ENCODE assay signal across 8 mouse cellular contexts in genomic region chr9:14500023-14500915, GRCm38 (mm10). TPM values are rescaled to one million over a fixed set of nuclear protein-coding genes. Genes with fewer than 3 reads are reported as not detected.
DNase-seq lines count a peak whose midpoint lies in the region; ATAC-seq and TF ChIP-seq lines count a peak whose summit lies in the region.

TSS of gene Kdm4d (minus strand) at chr9:14500482.
TSS of gene Cwc15 (plus strand) at chr9:14500617.

- peaks cover 20 to 31% of the 10 kb centered on the region in 2 experiments for H3K36me3 ChIP-seq in MEL (ENCODE audit: control insufficient read depth in 1 of 2, insufficient read depth in 2 of 2, low read length in 2 of 2)
- peaks cover 29% of the 10 kb centered on the region for H3K36me3 ChIP-seq in forebrain, postnatal 0 days (ENCODE audit: insufficient read depth)
- peaks cover 31% of the 10 kb centered on the region for H3K36me3 ChIP-seq in lung, embryonic 15.5 days

- peak; percentile 99 for ATAC-seq in forebrain, postnatal 0 days
- ATAC-seq in lung, embryonic 15.5 days (ENCODE audit: borderline replicate concordance, extremely low read depth, low FRiP score, low TSS enrichment), result peak; percentile 99

- WGBS in cerebellum, adult 2 months, result under 1% methylated on average over 59 of the region's 59 CpGs
- WGBS in forebrain, postnatal 0 days, result under 1% methylated on average over 59 of the region's 59 CpGs
- under 1% methylated on average over 59 of the region's 59 CpGs for WGBS in lung, embryonic 15.5 days

- H3K79me2 ChIP-seq in MEL (ENCODE audit: control insufficient read depth, insufficient read depth, low read length, poor library complexity), result peaks cover 13% of the 10 kb centered on the region

- H3K9ac ChIP-seq in MEL (ENCODE audit: control insufficient read depth, low read depth, low read length, poor library complexity, severe bottlenecking), result peak within 1 kb of the TSS; percentile 77
- H3K9ac ChIP-seq in forebrain, postnatal 0 days, result peak within 1 kb of the TSS; percentile 81
- H3K9ac ChIP-seq in lung, embryonic 15.5 days, result peak within 1 kb of the TSS; percentile 79

- H3K4me3 ChIP-seq in MEL (ENCODE audit: control insufficient read depth in 1 of 2, insufficient read depth in 1 of 2, low read depth in 2 of 2, low read length in 2 of 2), result peak within 1 kb of the TSS; percentile 75 to 78
- H3K4me3 ChIP-seq in cerebellum, adult 2 months (replicated peaks; ENCODE audit: insufficient read depth, low read depth, low read length), result peak within 1 kb of the TSS; percentile 96
- peak within 1 kb of the TSS; percentile 93 for H3K4me3 ChIP-seq in forebrain, postnatal 0 days (ENCODE audit: low read depth, low read length)
- H3K4me3 ChIP-seq in lung, embryonic 15.5 days, result peak within 1 kb of the TSS; percentile 78

- H3K9me3 ChIP-seq in MEL (replicated peaks; ENCODE audit: insufficient read depth, low read length), result no peaks in the 10 kb centered on the region
- no peaks in the 10 kb centered on the region for H3K9me3 ChIP-seq in forebrain, postnatal 0 days (ENCODE audit: low read length)
- no peaks in the 10 kb centered on the region for H3K9me3 ChIP-seq in lung, embryonic 15.5 days

- peak; percentile 100 for DNase-seq in MEL (ENCODE audit: low read depth, low spot score)
- peak; percentile 94 to 97 for DNase-seq in cerebellum, adult 2 months
- DNase-seq in forebrain, postnatal 0 days, result peak; percentile 98
- peak; percentile 94 for DNase-seq in heart, postnatal 4 days
- DNase-seq in layer of hippocampus, adult 8-10 months (ENCODE audit: low spot score in 2 of 2), result peak; percentile 95 to 97
- peak; percentile 94 for DNase-seq in ovary, adult 18-20 months (ENCODE audit: low spot score)
- DNase-seq in thymus, postnatal 0 days (ENCODE audit: low spot score), result peak; percentile 97

- TF ChIP-seq EP300 in MEL (IDR thresholded peaks at IDR 0.05; ENCODE audit: low read depth in 1 of 2, low read length in 2 of 2), result peak; percentile 52 to 87; a peak in 3 of 4 replicates

- peak; percentile 11 for TF ChIP-seq RAD21 in MEL (IDR thresholded peaks at IDR 0.05; ENCODE audit: low read depth, low read length)

- H3K4me1 ChIP-seq in MEL (ENCODE audit: control insufficient read depth in 1 of 2, insufficient read depth in 2 of 2, low read length in 2 of 2), result peaks cover 6 to 16% of the 10 kb centered on the region in 2 experiments
- no peaks in the 10 kb centered on the region; the same call in 1 of the 2 replicates for H3K4me1 ChIP-seq in cerebellum, adult 2 months (ENCODE audit: control insufficient read depth, insufficient read depth, low read length)
- no peaks in the 10 kb centered on the region; the same call in 1 of the 2 replicates for H3K4me1 ChIP-seq in forebrain, postnatal 0 days (ENCODE audit: insufficient read depth)
- peaks cover 12% of the 10 kb centered on the region; the same call in 1 of the 2 replicates for H3K4me1 ChIP-seq in lung, embryonic 15.5 days

- TF ChIP-seq CTCF in MEL (IDR thresholded peaks at IDR 0.05 in 2 of 3, conservative IDR thresholded peaks at IDR 0.05 in 1 of 3; ENCODE audit: control insufficient read depth in 1 of 3, insufficient read depth in 1 of 3, low read depth in 2 of 3, low read length in 3 of 3, poor library complexity in 1 of 3, severe bottlenecking in 1 of 3), result peak in 1 of 3 experiments; percentile 1; a peak in 1 of 6 replicates
- no peak for TF ChIP-seq CTCF in cerebellum, adult 2 months (IDR thresholded peaks at IDR 0.05; ENCODE audit: borderline replicate concordance, insufficient read depth, low read depth, low read length)
- TF ChIP-seq CTCF in forebrain, postnatal 0 days (IDR thresholded peaks at IDR 0.05; ENCODE audit: low read depth), result no peak

- peak within 1 kb of the TSS; percentile 68 for H3K4me2 ChIP-seq in forebrain, postnatal 0 days (ENCODE audit: low read depth)
- peak within 1 kb of the TSS; percentile 71 for H3K4me2 ChIP-seq in lung, embryonic 15.5 days

- peak; percentile 92 to 97 for TF ChIP-seq POLR2A in MEL (IDR thresholded peaks at IDR 0.05; ENCODE audit: control insufficient read depth in 1 of 2, insufficient read depth in 1 of 2, low read depth in 1 of 2, low read length in 2 of 2, poor library complexity in 1 of 2)
- TF ChIP-seq POLR2A in cerebellum, adult 2 months (IDR thresholded peaks at IDR 0.05; ENCODE audit: borderline replicate concordance, insufficient read depth, low read length), result peak; percentile 68; the same call in 1 of the 2 replicates

- peak within 1 kb of the TSS; percentile 52 for H3K27ac ChIP-seq in MEL (ENCODE audit: control insufficient read depth, low read depth, low read length)
- peak within 1 kb of the TSS; percentile 67 for H3K27ac ChIP-seq in cerebellum, adult 2 months (ENCODE audit: insufficient read depth, low read length)
- H3K27ac ChIP-seq in forebrain, postnatal 0 days (ENCODE audit: low read depth, low read length), result peak within 1 kb of the TSS; percentile 84
- H3K27ac ChIP-seq in lung, embryonic 15.5 days, result peak within 1 kb of the TSS; percentile 51

- no peaks in the 10 kb centered on the region for H3K27me3 ChIP-seq in MEL (ENCODE audit: control insufficient read depth in 1 of 2, insufficient read depth in 2 of 2, low read length in 2 of 2)
- no peaks in the 10 kb centered on the region for H3K27me3 ChIP-seq in cerebellum, adult 2 months (ENCODE audit: control insufficient read depth, insufficient read depth, low read length)
- H3K27me3 ChIP-seq in forebrain, postnatal 0 days (ENCODE audit: insufficient read depth, low read length), result no peaks in the 10 kb centered on the region
- no peaks in the 10 kb centered on the region for H3K27me3 ChIP-seq in lung, embryonic 15.5 days

TF ChIP-seq in MEL, 35 proteins besides CTCF, POLR2A, EP300 and RAD21 (continues in another document):
- TF ChIP-seq USF1 (IDR thresholded peaks at IDR 0.05; ENCODE audit: low read depth, low read length), result peak; percentile 47; the same call in 1 of the 2 replicates
- TF ChIP-seq TCF12 (IDR thresholded peaks at IDR 0.05; ENCODE audit: low read depth, low read length), result peak; percentile 84
- peak; percentile 51; the same call in 1 of the 2 replicates for TF ChIP-seq UBTF (IDR thresholded peaks at IDR 0.05; ENCODE audit: borderline replicate concordance, insufficient read depth, low read depth, low read length)
- no peak for TF ChIP-seq BHLHE40 (IDR thresholded peaks at IDR 0.05; ENCODE audit: borderline replicate concordance, low read depth, low read length)
- TF ChIP-seq MYC (IDR thresholded peaks at IDR 0.05; ENCODE audit: low read depth, low read length), result peak; percentile 95
- TF ChIP-seq MAFK (IDR thresholded peaks at IDR 0.05; ENCODE audit: borderline replicate concordance, low read depth, low read length), result 0 out of 2 replicates have a peak, but pooled peaks have one; percentile 34
- TF ChIP-seq GATA1 (IDR thresholded peaks at IDR 0.05; ENCODE audit: low read depth, low read length), result peak; percentile 73
- TF ChIP-seq TBP (IDR thresholded peaks at IDR 0.05; ENCODE audit: low read depth, low read length), result peak; percentile 98
- peak; percentile 80; the same call in 1 of the 2 replicates for TF ChIP-seq JUND (IDR thresholded peaks at IDR 0.05; ENCODE audit: low read depth, low read length)
- TF ChIP-seq GABPA (IDR thresholded peaks at IDR 0.05; ENCODE audit: low read depth, low read length), result peak; percentile 43; the same call in 1 of the 2 replicates
- TF ChIP-seq CHD2 (IDR thresholded peaks at IDR 0.05; ENCODE audit: low read length), result peak; percentile 97
- TF ChIP-seq ZKSCAN1 (IDR thresholded peaks at IDR 0.05; ENCODE audit: low read depth, low read length), result peak; percentile 93; the same call in 1 of the 2 replicates
- peak; percentile 100 for TF ChIP-seq SIN3A (IDR thresholded peaks at IDR 0.05; ENCODE audit: low read length)
- no peak; the same call in 1 of the 2 replicates for TF ChIP-seq POLR2AphosphoS5 (IDR thresholded peaks at IDR 0.05; ENCODE audit: borderline replicate concordance, low read depth, low read length)
- TF ChIP-seq ZC3H11A (IDR thresholded peaks at IDR 0.05; ENCODE audit: low read depth, low read length), result no peak; the same call in 1 of the 2 replicates
- TF ChIP-seq HCFC1 (IDR thresholded peaks at IDR 0.05; ENCODE audit: low read depth, low read length), result peak; percentile 99
- TF ChIP-seq RCOR1 (IDR thresholded peaks at IDR 0.05; ENCODE audit: low read depth, low read length), result peak; percentile 93
- TF ChIP-seq KAT2A (conservative IDR thresholded peaks at IDR 0.05; ENCODE audit: low read depth, low read length), result peak; percentile 99
- TF ChIP-seq POLR2AphosphoS2 (IDR thresholded peaks at IDR 0.05; ENCODE audit: low read length), result peak; percentile 94
- peak; percentile 73; the same call in 1 of the 2 replicates for TF ChIP-seq E2F4 (IDR thresholded peaks at IDR 0.05; ENCODE audit: borderline replicate concordance, low read depth, low read length)
- TF ChIP-seq TAL1 (IDR thresholded peaks at IDR 0.05; ENCODE audit: low read length), result no peak

RNA-seq across cellular contexts. Expression of gene Kdm4d, which starts in this region (rescaled TPM):
- 0.56 and 0.58 TPM in 2 replicates for total RNA-seq in MEL (2012; rRNA removed)
- under 1 TPM in 1 of 2 experiments, not detected in 1; 0.40 TPM for polyA plus RNA-seq in MEL (2012; ENCODE audit: insufficient read depth in 1 of 2, insufficient read length in 2 of 2, low read depth in 1 of 2, low replicate concordance in 2 of 2, missing spikeins in 1 of 2)
- polyA plus RNA-seq in cerebellum, adult 2 months (2012; rRNA removed), result 1.1 and 1.2 TPM in 2 replicates
- total RNA-seq in forebrain, postnatal 0 days (2014; rRNA removed), result 1.4 and 2.4 TPM in 2 replicates
- 1.2 and 1.3 TPM in 2 replicates for polyA plus RNA-seq in forebrain, postnatal 0 days (2015; fragmentation: Nextera tagmentation; extraction: Ambion mirVana)
- total RNA-seq in heart, postnatal 4 days (2021), result under 1 TPM in 1 of 2 experiments, not detected in 1; 0.09 TPM
- 1 to 10 TPM; 1.3 to 2.1 (median 1.7) TPM for total RNA-seq in layer of hippocampus, adult 8-10 months (2022)
- 0.26 and 0.31 TPM in 2 replicates for polyA plus RNA-seq in lung, embryonic 15.5 days (2015; fragmentation: Nextera tagmentation; extraction: Ambion mirVana)
- polyA plus RNA-seq in thymus, postnatal 0 days (2015; fragmentation: Nextera tagmentation; extraction: Ambion mirVana), result 0.36 and 0.44 TPM in 2 replicates

RNA-seq across cellular contexts. Expression of gene Cwc15, which starts in this region (rescaled TPM):
- total RNA-seq in MEL (2012; rRNA removed), result 326 and 331 TPM in 2 replicates
- polyA plus RNA-seq in MEL (2012; ENCODE audit: insufficient read depth in 1 of 2, insufficient read length in 2 of 2, low read depth in 1 of 2, low replicate concordance in 2 of 2, missing spikeins in 1 of 2), result 100 to 1,000 TPM; 196 to 562 TPM
- 123 and 129 TPM in 2 replicates for polyA plus RNA-seq in cerebellum, adult 2 months (2012; rRNA removed)
- 71.9 and 97.0 TPM in 2 replicates for total RNA-seq in forebrain, postnatal 0 days (2014; rRNA removed)
- 154 and 173 TPM in 2 replicates for polyA plus RNA-seq in forebrain, postnatal 0 days (2015; fragmentation: Nextera tagmentation; extraction: Ambion mirVana)
- total RNA-seq in heart, postnatal 4 days (2021), result 10 to 100 TPM; 81.9 to 87.7 TPM
- total RNA-seq in layer of hippocampus, adult 8-10 months (2022), result 10 to 100 TPM; 83.2 to 96.0 (median 88.5) TPM
- polyA plus RNA-seq in lung, embryonic 15.5 days (2015; fragmentation: Nextera tagmentation; extraction: Ambion mirVana), result 149 and 150 TPM in 2 replicates
- 222 and 227 TPM in 2 replicates for polyA plus RNA-seq in thymus, postnatal 0 days (2015; fragmentation: Nextera tagmentation; extraction: Ambion mirVana)

Comparison
In these comparisons a context has a peak if more than half of its experiments do, and no peak if none do; other contexts are left out.
1. Peak in every context shown above with its lines: DNase-seq, ATAC-seq, H3K4me3 ChIP-seq and H3K27ac ChIP-seq.